ENCODE assay signal across 9 mouse cellular contexts in genomic region chr6:4003890-4004306, GRCm38 (mm10). TPM values are rescaled to one million over a fixed set of nuclear protein-coding genes. Genes with fewer than 3 reads are reported as not detected.
DNase-seq lines count a peak whose midpoint lies in the region; ATAC-seq and TF ChIP-seq lines count a peak whose summit lies in the region.
"Had no signal": no experiment of that assay in that cellular context is flagged by ENCODE, and none has a peak within 500 bp of the region (broad histone marks: within the 10 kb centered on the region; RNA-seq: fewer than 3 reads in every experiment).

Gene Gng11 (plus strand): TSS chr6:4003904.

- ATAC-seq in forebrain, embryonic 11.5 days (replicated peaks; ENCODE audit: low FRiP score): peak; percentile 86
- ATAC-seq in heart, embryonic 14.5 days (ENCODE audit: insufficient number of reproducible peaks, insufficient read depth, low FRiP score, low read depth): peak; percentile 85
- ATAC-seq in kidney, postnatal 0 days (replicated peaks; ENCODE audit: low FRiP score, low read depth): peak; percentile 90
- peak; percentile 77 for ATAC-seq in liver, embryonic 11.5 days (replicated peaks; ENCODE audit: low FRiP score)
- peak; percentile 65 for ATAC-seq in midbrain, postnatal 0 days (ENCODE audit: low FRiP score)

- no peaks in the 10 kb centered on the region for H3K36me3 ChIP-seq in forebrain, embryonic 11.5 days (ENCODE audit: control insufficient read depth, insufficient read depth, low read length)
- peaks cover 6% of the 10 kb centered on the region; the same call in 1 of the 2 replicates for H3K36me3 ChIP-seq in heart, embryonic 14.5 days (ENCODE audit: control insufficient read depth, insufficient read depth, low read length)
- no peaks in the 10 kb centered on the region for H3K36me3 ChIP-seq in kidney, postnatal 0 days (ENCODE audit: insufficient read depth, low read length)
- no peaks in the 10 kb centered on the region for H3K36me3 ChIP-seq in liver, embryonic 11.5 days (ENCODE audit: control insufficient read depth, insufficient read depth, low read length)
- no peaks in the 10 kb centered on the region for H3K36me3 ChIP-seq in midbrain, postnatal 0 days (ENCODE audit: insufficient read depth, low read length)
- H3K36me3 ChIP-seq: G1E had no signal

- peak; percentile 6 for DNase-seq in thymus, postnatal 4 days
- DNase-seq in thymus, postnatal 25 days: no peak
- DNase-seq in forebrain, embryonic 11.5 days (ENCODE audit: low spot score): peak; percentile 71
- DNase-seq in kidney, postnatal 0 days (ENCODE audit: low spot score): peak; percentile 81
- peak; percentile 67 for DNase-seq in liver, embryonic 11.5 days (ENCODE audit: low spot score)
- DNase-seq in midbrain, postnatal 0 days (ENCODE audit: low spot score): peak; percentile 42
- peak; percentile 71 for DNase-seq in testis, postnatal 10 days (ENCODE audit: low spot score)

- no peaks in the 10 kb centered on the region for H3K27me3 ChIP-seq in forebrain, embryonic 11.5 days (ENCODE audit: control insufficient read depth, insufficient read depth, low read length)
- H3K27me3 ChIP-seq in heart, embryonic 14.5 days (ENCODE audit: control insufficient read depth, insufficient read depth, low read length): no peaks in the 10 kb centered on the region
- H3K27me3 ChIP-seq in kidney, postnatal 0 days (ENCODE audit: insufficient read depth, low read length): no peaks in the 10 kb centered on the region
- H3K27me3 ChIP-seq in liver, embryonic 11.5 days (replicated peaks; ENCODE audit: control insufficient read depth, insufficient read depth, low read length): no peaks in the 10 kb centered on the region
- H3K27me3 ChIP-seq in midbrain, postnatal 0 days (ENCODE audit: insufficient read depth, low read length): peaks cover 3% of the 10 kb centered on the region; the same call in 1 of the 2 replicates

- peak within 1 kb of the TSS; percentile 69 for H3K4me2 ChIP-seq in forebrain, embryonic 11.5 days (ENCODE audit: low read depth, low read length, severe bottlenecking)
- H3K4me2 ChIP-seq in heart, embryonic 14.5 days (ENCODE audit: low read length): peak within 1 kb of the TSS; percentile 75
- H3K4me2 ChIP-seq in kidney, postnatal 0 days (ENCODE audit: low read length): peak within 1 kb of the TSS; percentile 84
- H3K4me2 ChIP-seq in liver, embryonic 11.5 days: peak within 1 kb of the TSS; percentile 73
- H3K4me2 ChIP-seq in midbrain, postnatal 0 days (ENCODE audit: low read depth, low read length, poor library complexity, severe bottlenecking): peak within 1 kb of the TSS; percentile 44

- H3K27ac ChIP-seq in forebrain, embryonic 11.5 days (ENCODE audit: low read depth, low read length): no peak within 1 kb of the TSS
- H3K27ac ChIP-seq in heart, embryonic 14.5 days (replicated peaks in 1 of 2; ENCODE audit: control insufficient read depth in 1 of 2, insufficient read depth in 1 of 2, low read depth in 2 of 2, low read length in 2 of 2): peak within 1 kb of the TSS; percentile 93 to 96
- H3K27ac ChIP-seq in kidney, postnatal 0 days: peak within 1 kb of the TSS; percentile 92
- H3K27ac ChIP-seq in liver, embryonic 11.5 days (ENCODE audit: low read depth, low read length): peak within 1 kb of the TSS; percentile 3; the same call in 1 of the 2 replicates
- H3K27ac ChIP-seq in midbrain, postnatal 0 days (ENCODE audit: low read depth, low read length): peak within 1 kb of the TSS; percentile 26; the same call in 1 of the 2 replicates

- no peaks in the 10 kb centered on the region for H3K9me3 ChIP-seq in forebrain, embryonic 11.5 days (ENCODE audit: control insufficient read depth, low read length)
- no peaks in the 10 kb centered on the region for H3K9me3 ChIP-seq in heart, embryonic 14.5 days (ENCODE audit: control insufficient read depth, low read length)
- no peaks in the 10 kb centered on the region for H3K9me3 ChIP-seq in kidney, postnatal 0 days (replicated peaks; ENCODE audit: low read length)
- H3K9me3 ChIP-seq in liver, embryonic 11.5 days (ENCODE audit: control insufficient read depth, low read length): no peaks in the 10 kb centered on the region
- no peaks in the 10 kb centered on the region for H3K9me3 ChIP-seq in midbrain, postnatal 0 days (ENCODE audit: low read length)
- H3K9me3 ChIP-seq: G1E had no signal

- H3K9ac ChIP-seq in forebrain, embryonic 11.5 days (ENCODE audit: low read length): peak within 1 kb of the TSS; percentile 67
- peak within 1 kb of the TSS; percentile 86 for H3K9ac ChIP-seq in heart, embryonic 14.5 days (ENCODE audit: low read length)
- H3K9ac ChIP-seq in kidney, postnatal 0 days (ENCODE audit: low read depth, low read length): peak within 1 kb of the TSS; percentile 79
- H3K9ac ChIP-seq in liver, embryonic 11.5 days (ENCODE audit: low read depth, low read length): peak within 1 kb of the TSS; percentile 63
- peak within 1 kb of the TSS; percentile 26; the same call in 1 of the 2 replicates for H3K9ac ChIP-seq in midbrain, postnatal 0 days (replicated peaks; ENCODE audit: low read length, poor library complexity, severe bottlenecking)

- H3K4me1 ChIP-seq in forebrain, embryonic 11.5 days (replicated peaks; ENCODE audit: control insufficient read depth, insufficient read depth, low read length): no peaks in the 10 kb centered on the region; the same call in 1 of the 2 replicates
- peaks cover 6 to 16% of the 10 kb centered on the region in 2 experiments; a peak in 3 of 4 replicates for H3K4me1 ChIP-seq in heart, embryonic 14.5 days (ENCODE audit: control insufficient read depth in 2 of 2, insufficient read depth in 2 of 2, low read length in 2 of 2)
- H3K4me1 ChIP-seq in kidney, postnatal 0 days (replicated peaks; ENCODE audit: insufficient read depth, low read length): no peaks in the 10 kb centered on the region
- no peaks in the 10 kb centered on the region for H3K4me1 ChIP-seq in liver, embryonic 11.5 days (replicated peaks; ENCODE audit: control insufficient read depth, insufficient read depth, low read length)
- H3K4me1 ChIP-seq in midbrain, postnatal 0 days (ENCODE audit: insufficient read depth, low read length): no peaks in the 10 kb centered on the region

- no peak for TF ChIP-seq CTCF in kidney, postnatal 0 days (IDR thresholded peaks at IDR 0.05; ENCODE audit: low read depth)
- no peak for TF ChIP-seq CTCF in midbrain, postnatal 0 days (IDR thresholded peaks at IDR 0.05)

- H3K4me3 ChIP-seq in forebrain, embryonic 11.5 days (ENCODE audit: low read depth, low read length): peak within 1 kb of the TSS; percentile 33
- peak within 1 kb of the TSS; percentile 62 to 72 for H3K4me3 ChIP-seq in heart, embryonic 14.5 days (ENCODE audit: control insufficient read depth in 1 of 2, insufficient read depth in 1 of 2, low read depth in 1 of 2, low read length in 2 of 2)
- peak within 1 kb of the TSS; percentile 57 for H3K4me3 ChIP-seq in kidney, postnatal 0 days (replicated peaks; ENCODE audit: low read depth, low read length)
- peak within 1 kb of the TSS; percentile 42 for H3K4me3 ChIP-seq in liver, embryonic 11.5 days (ENCODE audit: low read depth, low read length)
- H3K4me3 ChIP-seq in midbrain, postnatal 0 days (ENCODE audit: low read depth, low read length): peak within 1 kb of the TSS; percentile 33

- whole genome bisulfite sequencing in forebrain, embryonic 11.5 days: 1% methylated on average over 19 of the region's 19 CpGs
- WGBS in heart, embryonic 14.5 days: under 1% methylated on average over 19 of the region's 19 CpGs
- WGBS in kidney, postnatal 0 days: under 1% methylated on average over 19 of the region's 19 CpGs
- under 1% methylated on average over 19 of the region's 19 CpGs for WGBS in liver, embryonic 11.5 days
- WGBS in midbrain, postnatal 0 days: 3% methylated on average over 19 of the region's 19 CpGs

RNA-seq across cellular contexts. Expression of gene Gng11, which starts in this region (rescaled TPM):
- 24.2 and 31.9 TPM in 2 replicates for polyA plus RNA-seq in forebrain, embryonic 11.5 days (2014; fragmentation: Nextera tagmentation; extraction: Ambion mirVana)
- 119 and 123 TPM in 2 replicates for polyA plus RNA-seq in heart, embryonic 14.5 days (2014; fragmentation: Nextera tagmentation; extraction: Ambion mirVana)
- polyA plus RNA-seq in kidney, postnatal 0 days (2015; fragmentation: Nextera tagmentation; extraction: Ambion mirVana): 107 and 129 TPM in 2 replicates
- polyA plus RNA-seq in liver, embryonic 11.5 days (2014; fragmentation: Nextera tagmentation; extraction: Ambion mirVana): 35.2 and 35.3 TPM in 2 replicates
- total RNA-seq in midbrain, postnatal 0 days (2014; rRNA removed): 11.2 and 12.2 TPM in 2 replicates
- polyA plus RNA-seq in midbrain, postnatal 0 days (2015; fragmentation: Nextera tagmentation; extraction: Ambion mirVana): 22.6 and 23.4 TPM in 2 replicates
- total RNA-seq: G1E had no signal
- polyA plus RNA-seq: G1E had no signal

Comparison
In these comparisons a context has a peak if more than half of its experiments do, and no peak if none do; other contexts are left out.
1. H3K9ac ChIP-seq: peak in every context shown above with its lines; median percentile 86 in heart, embryonic 14.5 days; 79 in kidney, postnatal 0 days; 67 in forebrain, embryonic 11.5 days; 63 in liver, embryonic 11.5 days; 26 in midbrain, postnatal 0 days.